Mouse (Mus musculus) limb, embryonic 13.5 days (tissue): ENCODE measurements around the gene Colgalt1. TPM values are rescaled to one million over a fixed set of nuclear protein-coding genes. Genes with fewer than 3 reads are reported as not detected.

ENCODE experiments used
- microRNA-seq: library from miRNA; unstranded; fragments of <30 nt; microRNA quantifications from one replicate; pipeline ENCODE4, GENCODE M21; 2016
- polyA plus RNA-seq: library from polyadenylated mRNA; unstranded; fragments of >200 nt; fragmentation: Nextera tagmentation; extraction: Ambion mirVana; gene quantifications from 2 replicates; pipeline ENCODE4 v1.2.1, GENCODE M21; 2015

The Colgalt1 gene
- polyA plus RNA-seq, 1 experiment from 2014 or later, result 87.6 TPM

Small RNAs within 50 kb of the gene (microRNA-seq; reads per million reads assigned to microRNA genes)
- not detected for gene Mir6769b

Other genes with a start within 250 kb of the Colgalt1 start
- gene Use1, start 244.2 kb upstream of the Colgalt1 start, polyA plus RNA-seq, result 108 and 110 TPM in 2 replicates
- gene Ocel1, start 239.7 kb upstream of the Colgalt1 start, polyA plus RNA-seq, result 3.1 and 4.1 TPM in 2 replicates
- gene Nr2f6, start 229.0 kb upstream of the Colgalt1 start, polyA plus RNA-seq, result 38.2 and 43.7 TPM in 2 replicates
- 8.1 and 8.2 TPM in 2 replicates for gene Ushbp1, start 215.2 kb upstream of the Colgalt1 start, polyA plus RNA-seq
- gene Babam1, start 214.1 kb upstream of the Colgalt1 start, polyA plus RNA-seq, result 93.1 and 99.7 TPM in 2 replicates
- 40.7 and 41.9 TPM in 2 replicates for gene Ankle1, start 205.0 kb upstream of the Colgalt1 start, polyA plus RNA-seq
- gene Abhd8, start 147.3 kb upstream of the Colgalt1 start, polyA plus RNA-seq, result 75.2 and 75.7 TPM in 2 replicates
- gene Mrpl34, start 146.0 kb upstream of the Colgalt1 start, polyA plus RNA-seq, result 151 and 152 TPM in 2 replicates
- 98.8 and 105 TPM in 2 replicates for gene Dda1, start 141.8 kb upstream of the Colgalt1 start, polyA plus RNA-seq
- 1.5 and 1.7 TPM in 2 replicates for gene Ano8, start 125.0 kb upstream of the Colgalt1 start, polyA plus RNA-seq
- gene Gtpbp3, start 122.9 kb upstream of the Colgalt1 start, polyA plus RNA-seq, result 23.6 and 25.0 TPM in 2 replicates
- gene Plvap, start 99.2 kb upstream of the Colgalt1 start, polyA plus RNA-seq, result 58.5 and 59.4 TPM in 2 replicates
- gene Ccdc194, start 85.3 kb upstream of the Colgalt1 start, polyA plus RNA-seq, result 0.41 and 0.78 TPM in 2 replicates
- gene Bst2, start 73.5 kb upstream of the Colgalt1 start, polyA plus RNA-seq, result 21.0 and 22.3 TPM in 2 replicates
- gene Mvb12a, start 68.1 kb upstream of the Colgalt1 start, polyA plus RNA-seq, result 80.7 and 83.6 TPM in 2 replicates
- 0.27 and 0.64 TPM in 2 replicates for gene Tmem221, start 52.1 kb upstream of the Colgalt1 start, polyA plus RNA-seq
- not detected in 2 replicates for gene Nxnl1, start 44.4 kb upstream of the Colgalt1 start, polyA plus RNA-seq
- 52.2 and 52.3 TPM in 2 replicates for gene Slc27a1, start 42.1 kb upstream of the Colgalt1 start, polyA plus RNA-seq
- gene Pgls, start 18.8 kb upstream of the Colgalt1 start, polyA plus RNA-seq, result 210 and 212 TPM in 2 replicates
- gene Fam129c, start 13.3 kb upstream of the Colgalt1 start, polyA plus RNA-seq, result 4.0 and 5.7 TPM in 2 replicates
- 0.75 and 0.77 TPM in 2 replicates for gene Unc13a, start 60.8 kb downstream of the Colgalt1 start, polyA plus RNA-seq
- gene Jak3, start 65.3 kb downstream of the Colgalt1 start, polyA plus RNA-seq, result 3.4 and 4.2 TPM in 2 replicates
- gene Insl3, start 78.2 kb downstream of the Colgalt1 start, polyA plus RNA-seq, result 0.48 and 0.55 TPM in 2 replicates
- gene B3gnt3, start 90.8 kb downstream of the Colgalt1 start, polyA plus RNA-seq, result 0.77 and 0.92 TPM in 2 replicates
- gene Fcho1, start 114.7 kb downstream of the Colgalt1 start, polyA plus RNA-seq, result 4.0 and 4.8 TPM in 2 replicates